Mouse (Mus musculus): ENCODE measurements around the gene Agrp.

DNA sequence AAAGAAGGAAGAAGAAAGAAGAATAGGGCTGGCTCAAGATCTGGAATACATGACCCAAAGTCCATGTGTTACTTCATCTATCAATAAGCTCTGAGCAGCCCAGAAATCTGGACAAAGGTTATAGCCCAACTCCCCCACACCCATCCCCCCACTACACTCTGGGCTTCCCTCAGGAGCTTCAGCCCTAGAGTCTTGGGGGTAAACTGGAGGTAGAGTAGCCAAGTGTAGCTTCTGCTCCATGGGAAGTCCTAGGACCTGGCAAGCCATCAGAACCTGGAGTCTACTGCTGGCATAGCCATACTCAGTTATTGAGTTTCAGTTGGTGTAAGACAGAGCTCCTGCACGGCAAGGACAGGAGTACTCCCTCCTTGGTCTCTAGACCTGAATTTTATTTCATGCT lies 87.7 kb downstream of the Agrp start:
- TF ChIP-seq ZC3H11A (IDR thresholded peaks at IDR 0.05; ENCODE audit: borderline replicate concordance, low read depth, low read length) (no peak), HCFC1 (IDR thresholded peaks at IDR 0.05; ENCODE audit: borderline replicate concordance, insufficient read depth, low read length) (no peak), MAFK (IDR thresholded peaks at IDR 0.05; ENCODE audit: insufficient read depth, low read depth, low read length) (no peak), CHD2 (IDR thresholded peaks at IDR 0.05; ENCODE audit: low read depth, low read length) (no peak), ZNF384 (IDR thresholded peaks at IDR 0.05; ENCODE audit: low read depth, low read length) (no peak)

Measured in ES-E14 (cell line).